Mouse (Mus musculus) inflammation-experienced regulatory T-cells, adult 6 months (primary cell): Measurements from ENCODE around the gene Pgap2. TPM values are rescaled to one million over a fixed set of nuclear protein-coding genes. Genes with fewer than 3 reads are reported as not detected.
"Not testable (repeated sequence)": the region's sequence is repeated elsewhere in the genome, so short reads cannot be mapped to it uniquely, and the experiment has no call there.

Source experiments
- ATAC-seq: one replicate; pipeline ENCODE4 v1.8.0; 2017
- polyA plus RNA-seq, 3 experiments: library from polyadenylated mRNA; unstranded; fragments of 100-300 nt; shearing (Covaris generic); gene quantifications; one replicate each; pipeline ENCODE4 v1.2.1; 2017

Gene Pgap2
- polyA plus RNA-seq, 3 experiments from 2014 or later: 46.4 to 51.1 (median 47.1) TPM

DNA sequence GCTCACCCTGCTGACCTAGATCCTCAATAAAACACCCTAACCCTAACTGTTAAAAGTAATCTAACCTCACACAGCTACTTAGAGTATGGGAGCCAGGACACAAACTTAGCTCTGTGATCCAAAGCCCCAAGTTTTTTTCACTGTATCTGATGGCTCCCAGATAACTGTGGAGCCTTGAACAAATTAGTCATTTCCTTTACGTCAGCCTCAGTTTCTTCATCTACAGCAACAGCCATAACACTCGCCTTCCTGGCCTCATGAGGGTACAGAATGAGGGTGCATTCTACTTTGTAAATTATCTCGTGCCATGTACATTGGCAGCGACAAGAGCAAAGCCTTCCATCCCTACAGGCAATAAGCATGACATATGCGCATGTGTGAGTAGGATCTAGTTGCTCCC lies 32.4 kb downstream of the Pgap2 start:
- ATAC-seq: no peak

DNA sequence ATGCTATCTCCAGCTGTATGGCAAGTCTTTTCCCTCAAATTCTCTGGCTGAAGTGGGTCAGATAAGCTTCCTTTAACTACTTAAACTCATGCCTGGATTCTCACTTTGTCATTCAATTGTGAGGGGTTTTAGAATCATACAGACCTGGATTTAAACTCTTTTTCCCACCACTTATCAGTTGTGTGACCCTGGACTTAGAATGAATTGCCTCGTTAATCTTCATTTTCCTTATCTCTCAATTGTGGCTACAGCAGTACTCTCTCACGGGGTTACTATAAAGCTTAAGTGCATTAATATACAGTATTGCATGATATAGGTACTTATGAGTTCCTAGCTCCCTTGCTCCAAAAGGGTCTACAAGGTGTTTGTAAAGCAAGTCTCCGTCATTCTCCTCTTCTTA lies 32.9 kb downstream of the Pgap2 start:
- no peak for ATAC-seq

DNA sequence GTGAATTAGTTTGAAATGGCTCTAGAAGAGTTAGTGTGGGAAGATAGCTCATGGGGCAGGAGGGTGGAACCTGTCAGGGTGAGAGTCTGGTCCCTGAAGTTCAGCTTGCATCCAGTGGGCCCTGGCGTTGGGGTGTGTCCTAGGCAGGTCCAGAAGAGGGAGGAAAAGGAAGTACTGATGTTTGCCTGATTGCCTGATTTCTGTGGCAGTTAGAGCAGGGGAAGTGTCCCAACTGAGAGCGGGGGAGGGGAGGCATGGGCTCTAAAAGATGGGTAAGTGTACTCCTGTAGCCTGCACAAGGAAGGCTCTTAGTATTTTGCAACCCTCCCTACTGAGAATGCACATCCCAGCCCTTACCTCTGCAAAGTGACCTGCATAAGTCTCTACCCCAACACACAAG lies 33.9 kb downstream of the Pgap2 start:
- ATAC-seq: no peak

DNA sequence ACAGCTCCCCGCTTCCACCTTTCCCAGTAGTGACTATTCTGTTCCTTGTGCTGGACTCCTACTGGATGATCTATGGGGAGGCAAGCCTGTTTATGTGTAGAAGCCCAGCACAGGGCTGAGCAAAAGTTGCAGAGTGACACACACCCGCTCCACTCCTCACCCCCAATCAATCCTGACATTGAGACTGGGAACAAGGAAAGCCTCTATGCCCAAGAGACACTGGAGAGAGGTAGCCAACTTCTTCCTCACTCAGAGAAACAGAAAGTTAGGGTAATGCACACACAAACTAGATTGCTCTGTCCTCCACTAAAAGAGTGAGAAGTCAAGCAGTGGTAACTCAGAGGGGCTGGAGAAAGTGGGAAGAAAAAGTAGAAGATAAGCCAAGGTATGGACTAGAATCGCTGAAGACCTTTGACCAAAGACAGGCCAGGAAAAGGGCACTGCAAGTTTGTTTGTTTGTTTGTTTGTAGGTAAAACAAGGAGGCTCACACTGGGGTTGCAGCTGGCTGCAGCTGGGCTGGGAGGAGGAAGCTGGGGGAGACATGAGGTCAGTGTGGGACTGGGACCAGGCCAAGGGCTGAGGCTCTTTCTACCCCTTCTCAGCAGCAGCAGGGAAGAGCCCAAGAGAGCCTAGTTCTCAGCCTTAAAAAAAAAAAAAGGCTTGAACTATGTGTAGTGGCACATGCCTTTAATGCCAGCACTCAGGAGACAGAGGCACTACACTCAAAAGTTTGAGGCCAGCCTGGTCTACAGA lies 35.0 kb downstream of the Pgap2 start:
- ATAC-seq: no peak

DNA sequence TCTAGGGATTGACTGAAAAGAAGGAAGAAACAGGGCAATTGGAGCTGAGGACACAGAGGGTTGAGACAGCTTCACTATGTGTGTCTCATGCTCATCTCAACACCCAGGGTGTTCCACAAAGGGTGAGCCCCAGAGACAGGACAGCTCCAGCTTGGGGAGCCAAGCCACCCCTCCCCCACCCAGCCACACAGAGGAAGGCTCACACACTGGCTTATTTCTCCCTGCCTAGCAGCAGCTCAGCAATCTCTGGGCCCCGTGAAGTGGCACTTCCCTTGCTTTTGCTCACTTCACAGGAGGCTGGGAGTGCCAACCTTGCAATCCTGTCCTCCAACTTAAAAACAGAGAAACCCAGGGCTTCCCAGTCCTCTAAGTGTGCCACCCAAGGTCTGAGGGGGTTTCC lies 35.8 kb downstream of the Pgap2 start:
- no peak for ATAC-seq

DNA sequence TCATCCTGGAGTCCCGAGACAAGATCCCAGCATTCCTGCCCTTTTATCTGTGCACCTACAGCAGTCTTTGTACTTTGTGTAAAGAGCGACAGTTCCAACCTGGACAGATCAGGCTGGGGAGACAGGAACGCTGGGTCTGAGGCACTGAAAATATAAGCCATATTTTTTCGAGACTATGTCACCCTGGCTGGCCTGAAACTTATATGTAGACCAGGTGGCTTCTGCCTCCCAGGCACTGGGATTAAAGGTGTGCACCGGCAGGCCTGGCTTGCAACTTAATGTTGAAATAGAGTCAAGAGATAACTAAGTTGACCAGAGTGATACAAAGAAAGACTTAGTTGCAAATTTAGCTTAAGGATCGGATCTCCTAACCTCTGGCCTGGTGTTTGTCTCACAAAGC lies 36.3 kb downstream of the Pgap2 start:
- ATAC-seq: no peak

DNA sequence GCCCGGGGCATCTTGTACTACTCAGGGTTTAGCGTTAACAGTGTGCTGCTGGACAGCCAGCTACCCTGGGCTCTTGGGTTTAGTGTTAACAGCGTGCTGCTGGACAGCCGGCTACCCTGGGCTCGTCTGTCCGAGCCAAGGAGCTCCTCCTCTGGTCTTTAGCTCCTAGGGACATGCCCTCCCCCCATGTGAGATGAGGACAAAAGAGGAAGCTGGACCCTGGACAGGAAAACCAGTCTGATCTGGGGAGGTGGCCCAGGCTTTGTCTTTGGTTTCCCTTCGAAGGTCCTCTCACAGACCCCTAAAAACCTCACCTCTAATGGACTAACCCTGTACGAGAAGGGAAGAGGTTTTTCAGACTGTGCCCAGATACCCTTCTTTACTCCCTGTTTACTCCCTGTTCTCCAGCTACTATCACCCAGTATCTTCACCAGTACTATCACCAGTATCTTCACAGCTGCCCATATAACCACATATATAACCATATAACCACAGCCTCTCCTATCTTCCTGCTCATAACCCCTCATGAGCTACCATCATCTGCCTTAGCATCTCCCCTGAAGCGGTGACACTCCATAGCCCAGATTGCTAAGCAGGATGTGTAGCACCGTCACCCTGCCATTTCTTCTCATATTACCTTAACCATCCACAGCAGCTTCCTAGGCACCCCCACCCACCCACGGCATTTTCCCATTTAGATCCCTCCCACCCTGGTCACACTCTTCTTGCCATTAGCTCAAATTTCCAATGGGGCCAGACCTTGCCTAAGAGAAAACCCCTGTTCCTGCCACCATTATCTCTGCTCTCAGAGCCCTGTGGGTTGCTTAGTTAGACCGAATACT lies 37.2 kb downstream of the Pgap2 start:
- ATAC-seq: peak; percentile 5

DNA sequence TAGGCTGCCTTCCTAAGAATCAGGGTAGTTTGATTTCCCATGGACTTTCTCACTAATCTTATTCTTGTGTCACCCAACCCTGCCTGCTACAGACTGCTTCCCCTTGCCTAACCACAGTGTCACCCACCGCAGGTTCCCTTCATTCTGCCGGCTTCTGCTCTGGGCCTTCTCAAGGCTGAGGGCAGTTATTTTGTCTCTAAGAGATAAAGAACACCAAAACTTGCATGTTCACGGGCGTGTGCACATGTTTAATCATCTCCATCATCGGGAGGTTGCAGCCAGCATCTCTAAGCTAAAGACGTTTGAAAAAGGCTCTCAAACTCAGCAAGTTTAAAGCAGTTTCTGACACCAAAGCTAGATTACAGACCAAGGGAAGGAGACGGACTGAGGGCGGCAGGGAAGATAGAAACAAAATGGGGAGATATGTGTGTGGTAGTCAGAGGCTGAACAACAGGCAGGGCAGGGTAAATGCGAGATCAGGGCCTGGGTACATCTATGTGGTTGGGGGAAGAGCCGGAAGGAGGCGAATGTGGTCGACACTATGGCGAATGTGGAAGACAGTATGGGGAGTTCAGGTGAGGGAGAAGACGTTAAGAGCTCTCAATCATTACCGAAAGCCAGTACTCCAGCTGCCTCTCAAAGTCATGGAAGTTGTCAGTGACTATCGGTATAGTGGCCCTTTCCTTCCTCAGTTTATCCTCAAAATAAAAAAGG lies 38.8 kb downstream of the Pgap2 start:
- ATAC-seq: peak; percentile 13

DNA sequence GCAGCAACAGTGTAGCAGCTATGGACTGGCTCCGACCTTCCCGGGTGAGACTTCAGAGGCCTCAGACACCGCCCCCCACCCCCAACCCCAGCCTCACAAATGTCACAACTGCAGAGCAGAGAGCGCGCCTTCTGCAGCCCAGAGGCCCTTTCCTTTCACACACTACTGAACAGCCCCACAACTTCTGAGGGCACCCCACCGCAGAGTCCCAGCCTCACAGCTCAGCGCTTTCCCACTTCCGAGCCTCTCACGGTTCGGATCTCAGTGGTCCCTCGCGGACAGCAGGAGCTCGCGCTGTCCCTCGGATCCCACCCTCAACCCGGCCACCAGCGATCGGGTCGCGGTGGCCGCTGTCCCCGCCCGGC lies 39.5 kb downstream of the Pgap2 start:
- ATAC-seq: peak; percentile 55

DNA sequence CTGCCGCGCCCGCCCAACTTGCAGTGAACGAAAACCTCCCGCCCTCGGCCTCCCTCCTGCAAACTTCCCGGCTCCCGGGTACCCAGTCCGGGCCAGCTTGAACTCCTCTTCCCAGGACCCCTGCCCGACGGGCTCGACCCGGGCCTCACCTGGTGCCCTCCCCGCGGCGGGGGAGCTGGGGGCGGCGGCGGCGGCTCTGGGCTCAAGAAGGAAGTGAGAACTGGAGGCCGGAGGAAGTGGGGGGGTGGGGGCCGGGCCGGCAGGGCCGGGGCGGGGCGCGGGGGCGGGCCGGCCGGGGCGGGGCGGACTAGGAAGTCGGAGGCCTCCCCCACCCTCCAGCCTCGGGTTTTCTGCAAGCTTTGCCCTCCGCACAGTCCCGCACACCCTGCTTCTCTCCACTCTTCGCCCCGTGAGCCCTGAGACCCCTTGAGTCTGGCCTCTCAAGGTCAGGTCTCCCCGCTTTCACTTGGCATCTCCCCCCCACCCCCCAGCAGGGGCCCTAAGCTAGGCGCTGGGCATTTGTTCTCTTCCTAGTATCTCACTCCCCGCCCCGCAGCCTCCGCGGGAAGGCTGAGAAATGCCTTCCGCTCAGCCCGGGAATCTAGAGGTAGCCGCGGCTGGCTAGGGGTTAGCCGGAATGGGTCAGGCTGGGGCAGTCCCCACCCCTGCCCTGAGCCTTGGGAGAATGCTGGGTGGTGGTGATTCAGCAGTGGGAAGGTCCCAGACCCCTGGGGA lies 40.1 kb downstream of the Pgap2 start:
- ATAC-seq: peak; percentile 24

DNA sequence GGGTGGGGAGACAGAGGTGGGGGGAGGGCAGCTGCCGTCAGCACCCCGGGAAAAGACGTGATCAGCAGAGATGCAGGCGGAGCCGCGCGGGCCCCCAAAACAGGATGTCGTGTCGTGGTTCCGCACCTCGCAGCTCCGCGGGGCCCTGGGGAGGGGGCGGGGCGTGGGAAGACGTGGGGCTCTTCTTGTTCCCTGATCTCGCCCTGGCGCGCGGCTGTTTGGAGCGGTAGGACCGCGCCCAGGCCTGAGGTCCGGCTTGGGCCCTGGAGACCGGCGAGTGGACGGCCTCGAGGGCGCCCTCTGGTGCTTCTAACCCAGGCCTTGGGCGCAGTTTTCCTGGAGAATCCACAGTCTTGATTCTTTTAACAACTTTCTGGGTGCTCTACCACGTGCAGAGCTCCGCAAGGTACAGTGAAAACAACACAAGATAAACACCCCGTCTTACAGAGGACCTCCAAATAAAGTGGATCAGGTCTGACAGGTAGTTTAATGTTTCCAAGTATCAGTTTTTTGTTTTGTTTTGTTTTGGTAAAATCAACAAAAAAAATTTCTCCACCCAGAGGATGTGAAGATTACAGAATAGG lies 40.7 kb downstream of the Pgap2 start:
- peak; percentile 69 for ATAC-seq

DNA sequence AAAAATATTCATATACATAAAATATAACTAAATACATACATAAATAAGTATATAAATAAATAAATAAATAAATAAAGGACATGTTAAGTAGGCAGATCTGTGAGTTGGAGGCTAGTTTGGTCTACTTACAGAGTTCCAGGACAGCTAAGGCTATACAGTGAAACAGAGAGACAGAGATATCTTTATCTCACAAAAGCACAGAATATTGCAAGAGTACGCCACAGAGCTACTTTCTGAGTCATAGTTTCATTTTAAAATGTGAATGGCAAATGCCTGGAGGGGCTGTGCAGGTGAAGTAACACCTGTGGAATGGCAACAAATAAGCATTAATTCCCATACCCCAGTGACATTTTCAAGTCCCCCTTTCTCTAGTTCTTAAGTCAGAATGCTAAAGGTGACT lies 43.6 kb downstream of the Pgap2 start:
- no peak for ATAC-seq

DNA sequence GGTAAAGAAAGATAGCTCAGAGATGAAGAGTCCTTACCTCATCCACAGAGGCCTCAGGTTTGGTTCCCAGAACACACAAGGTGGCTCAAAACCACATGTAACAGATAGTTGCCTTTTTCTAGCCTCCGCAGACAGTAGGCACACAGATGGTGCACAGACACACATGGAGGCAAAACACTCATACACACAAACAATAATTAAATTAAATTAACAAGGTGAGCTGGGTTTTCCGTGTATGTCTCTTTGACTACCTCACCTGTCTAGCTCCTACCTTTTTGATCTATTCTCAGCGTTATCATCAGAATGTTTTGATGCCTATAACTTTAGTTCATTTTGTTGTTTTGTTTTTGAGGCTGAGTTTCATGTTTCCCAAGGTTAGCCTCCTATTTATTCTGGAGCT lies 45.9 kb downstream of the Pgap2 start, which contains the start of gene Rhog:
TSS of gene Rhog (minus strand) at position 101 of the 400 bp plus-strand sequence.
- no peak for ATAC-seq

DNA sequence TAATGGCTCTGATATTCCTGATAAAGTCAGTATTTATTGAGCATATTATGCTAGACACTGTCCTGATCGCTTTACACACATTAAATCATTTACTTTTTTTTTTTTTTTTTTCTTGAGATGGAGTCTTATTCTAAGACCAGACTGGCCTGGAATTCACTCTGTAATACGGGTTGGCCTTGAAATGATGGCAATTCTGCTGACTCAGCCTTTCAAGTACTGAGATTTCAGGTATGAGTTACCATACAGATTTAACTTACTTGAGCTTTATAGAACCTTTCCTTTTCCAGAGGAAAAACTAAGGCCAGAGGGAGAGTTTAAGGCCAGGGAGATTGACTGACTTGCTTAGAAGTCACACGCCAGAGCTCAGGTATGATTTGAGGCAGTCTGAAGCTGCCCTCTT lies 46.6 kb downstream of the Pgap2 start:
- no peak for ATAC-seq

DNA sequence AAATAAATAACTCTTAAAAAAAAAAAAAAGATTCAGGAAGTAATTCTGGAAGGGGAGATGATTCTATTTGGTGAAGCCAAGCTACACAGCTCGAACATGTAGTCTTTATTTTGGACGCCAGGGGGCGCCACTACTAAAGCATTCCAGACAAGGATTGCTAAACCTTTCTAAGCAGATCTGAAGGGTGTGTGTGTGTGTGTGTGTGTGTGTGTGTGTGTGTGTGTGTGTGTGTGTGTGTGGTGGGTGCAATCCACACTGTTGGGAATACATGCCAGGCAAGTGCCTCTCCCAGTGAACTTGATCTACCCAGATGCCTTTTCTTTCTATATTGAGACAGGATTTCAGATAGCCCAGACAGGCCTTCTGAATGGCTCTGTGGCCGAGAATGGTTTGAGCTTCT lies 48.2 kb downstream of the Pgap2 start:
- peak; percentile 84 for ATAC-seq

DNA sequence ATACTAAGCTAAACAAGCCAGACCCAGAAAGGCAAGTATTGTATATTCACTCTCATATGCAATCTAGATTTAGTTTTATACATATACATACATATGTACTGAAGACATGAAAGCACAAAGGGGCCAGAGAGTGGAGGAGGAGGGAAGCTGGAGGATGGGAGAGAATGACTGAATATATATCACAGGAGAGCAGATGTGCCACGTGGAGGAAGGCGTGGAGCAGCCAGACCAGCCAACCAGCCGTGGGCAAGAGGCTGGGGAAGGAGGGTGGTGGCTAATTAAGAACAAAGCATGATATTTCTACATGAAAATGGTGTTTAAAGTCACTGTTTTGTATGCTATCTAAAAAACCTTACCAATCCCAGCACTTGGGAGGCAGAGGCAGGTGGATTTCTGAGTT lies 48.7 kb downstream of the Pgap2 start:
- ATAC-seq: no peak

DNA sequence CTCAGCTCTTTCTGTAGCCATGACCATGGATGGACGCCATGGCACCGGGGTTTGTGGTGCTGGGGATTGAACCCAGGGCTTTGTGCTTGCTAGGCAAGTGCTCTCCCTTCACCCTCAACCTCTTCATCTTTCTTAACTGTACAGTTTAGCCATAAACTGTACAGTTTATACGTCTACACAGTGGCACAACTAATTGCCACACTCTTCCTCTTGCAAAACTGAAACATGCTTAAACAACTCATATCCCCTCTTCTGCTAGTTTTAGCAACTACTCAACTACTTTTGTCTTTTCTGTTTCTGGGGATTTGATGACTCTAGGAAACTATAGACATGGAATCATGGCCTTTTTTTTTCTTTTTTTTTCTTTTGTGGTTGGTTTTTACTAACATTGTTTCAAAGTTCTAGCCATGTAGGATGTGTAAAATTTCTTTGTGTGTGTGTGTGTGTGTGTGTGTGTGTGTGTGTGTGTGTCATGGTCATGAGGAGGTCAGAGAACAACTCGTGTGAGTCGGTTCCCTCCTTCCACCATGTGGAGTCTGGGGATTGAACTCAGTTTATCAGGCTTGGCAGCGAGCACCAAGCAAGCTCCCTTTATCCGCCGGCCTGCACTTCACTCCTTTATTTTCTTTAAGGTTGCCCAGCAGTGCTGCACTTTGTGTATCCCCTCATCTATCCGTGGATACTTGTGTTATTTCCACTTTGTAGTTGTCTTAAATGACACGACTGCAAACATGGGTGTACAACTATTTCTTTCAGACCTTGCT lies 49.9 kb downstream of the Pgap2 start:
- no peak for ATAC-seq

DNA sequence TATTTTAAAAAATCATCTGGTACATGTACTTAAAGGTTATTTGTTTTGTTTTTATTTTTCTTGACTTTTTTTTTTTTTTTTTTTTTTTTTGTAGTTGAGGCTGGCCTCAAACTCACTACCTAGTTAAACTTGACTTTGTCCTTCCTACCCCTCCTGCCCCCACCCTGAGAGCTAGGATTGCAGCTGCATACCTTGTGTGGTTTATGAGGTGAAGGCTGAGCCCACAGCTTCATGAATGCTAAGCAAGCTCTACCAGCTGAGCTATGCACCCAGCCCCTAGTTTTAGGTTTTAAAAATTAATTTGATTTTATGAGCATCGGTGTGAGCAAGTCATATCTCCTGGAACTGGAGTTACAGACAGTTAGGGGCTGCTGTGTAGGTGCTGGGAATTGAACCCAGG lies 50.5 kb downstream of the Pgap2 start:
- no peak for ATAC-seq

DNA sequence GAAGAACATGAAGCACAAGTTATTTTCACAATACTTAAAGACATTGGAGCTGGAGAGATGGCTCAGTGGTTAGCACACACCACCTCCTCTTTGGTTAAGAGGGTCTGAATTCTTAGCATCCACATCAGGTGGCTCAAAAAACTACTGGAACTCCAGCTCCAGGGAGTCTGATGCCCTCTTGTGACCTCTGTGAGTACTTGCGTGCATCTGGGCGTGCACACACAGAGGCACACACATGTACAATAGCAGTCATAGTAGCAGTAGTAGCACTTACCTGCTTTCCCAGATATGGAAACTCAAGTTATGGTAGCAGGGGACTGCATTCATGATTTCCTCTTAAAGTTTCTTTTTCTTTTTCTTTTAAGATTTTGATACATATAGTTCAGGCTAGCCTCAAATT lies 53.0 kb downstream of the Pgap2 start:
- ATAC-seq: no peak

DNA sequence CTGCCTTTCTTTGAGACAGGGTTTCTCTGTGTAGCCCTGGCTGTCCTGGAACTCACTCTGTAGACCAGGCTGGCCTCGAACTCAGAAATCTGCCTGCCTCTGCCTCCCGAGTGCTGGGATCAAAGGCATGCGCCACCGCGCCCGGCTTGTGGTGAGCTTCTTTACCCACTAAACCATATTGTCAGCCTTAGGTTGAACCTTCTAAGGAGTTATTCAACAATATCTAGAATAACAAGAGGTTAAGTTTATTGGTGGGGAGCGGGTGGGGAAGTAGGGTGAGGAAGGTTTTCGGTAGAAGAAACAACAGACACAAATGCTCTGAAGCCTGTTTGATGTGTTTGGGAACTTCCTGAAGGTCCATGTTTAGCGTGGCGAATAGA lies 56.0 kb downstream of the Pgap2 start:
- not testable (repeated sequence) for ATAC-seq

DNA sequence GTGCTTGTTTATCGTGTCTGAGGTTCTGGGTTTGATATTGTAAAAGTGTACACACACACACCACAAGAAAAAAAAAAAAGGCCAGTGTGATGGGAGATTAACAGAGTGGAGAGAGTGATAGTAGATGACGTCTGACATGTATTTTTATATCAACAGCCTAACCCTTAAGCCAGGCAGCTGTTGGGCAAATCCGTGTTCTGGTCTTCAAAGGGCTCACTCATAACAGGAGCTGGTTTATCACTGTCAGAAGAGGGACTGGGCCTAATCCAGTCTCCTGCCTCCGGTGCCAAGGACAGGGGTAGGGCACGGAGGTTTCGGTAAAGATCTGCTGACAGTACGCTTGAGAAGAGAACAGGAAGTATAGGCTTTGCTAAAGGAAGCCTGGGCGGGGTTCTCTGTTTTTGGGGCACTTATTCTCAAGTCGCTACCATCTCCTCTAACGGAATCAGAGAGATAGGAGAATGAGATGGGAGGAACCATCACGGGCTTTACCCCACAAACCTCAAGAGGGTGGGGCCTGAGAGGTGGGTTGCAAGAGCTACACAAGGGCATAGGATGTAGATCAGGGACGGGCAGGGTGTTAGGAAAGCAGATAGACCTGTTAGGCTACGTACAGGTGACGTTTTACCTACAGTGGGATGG lies 56.5 kb downstream of the Pgap2 start:
- peak; percentile 65 for ATAC-seq
